Mouse (Mus musculus) neural tube, embryonic 12.5 days (tissue): ENCODE measurements at regions not wholly inside any gene's neighbourhood (a gene's known extent, or its start where the extent isn't known, plus 50 kb on each side); places are given as distances from the start of the nearest gene placed in this dataset.

Source experiments
- ATAC-seq: fragments of 200-750 bp; cut with Nextera tagmentation; 2 replicates; pipeline ENCODE4 v1.8.0; 2017; ENCODE audit warnings: low read depth, mild to moderate bottlenecking, moderate TSS enrichment, moderate library complexity; ENCODE audit not compliant: low FRiP score
- H3K27ac ChIP-seq: fragments of 300-500 bp; sonication (generic); 2 replicates; pipeline ENCODE4 v1.5.1; 2016
- H3K27me3 ChIP-seq: fragments of 300-500 bp; sonication (generic); replicated peaks from 2 replicates; pipeline ENCODE4 v1.6.1; 2016; ENCODE audit warnings: mild to moderate bottlenecking
- H3K36me3 ChIP-seq: fragments of 300-500 bp; sonication (generic); 2 replicates; pipeline ENCODE4 v1.6.1; 2016; ENCODE audit warnings: mild to moderate bottlenecking
- H3K4me1 ChIP-seq: fragments of 300-500 bp; sonication (generic); 2 replicates; pipeline ENCODE4 v1.6.1; 2016
- H3K4me2 ChIP-seq: fragments of 300-500 bp; sonication (generic); replicated peaks from 2 replicates; pipeline ENCODE4 v1.6.1; 2016; ENCODE audit warnings: mild to moderate bottlenecking
- H3K4me3 ChIP-seq: fragments of 300-500 bp; sonication (generic); 2 replicates; pipeline ENCODE4 v1.5.1; 2016
- H3K9ac ChIP-seq: fragments of 300-500 bp; sonication (generic); 2 replicates; pipeline ENCODE4 v1.6.1; 2016; ENCODE audit warnings: mild to moderate bottlenecking
- H3K9me3 ChIP-seq: fragments of 300-500 bp; sonication (generic); 2 replicates; pipeline ENCODE4 v1.6.1; 2016; ENCODE audit warnings: mild to moderate bottlenecking
- WGBS: fragments of 180-500 bp; shearing (Covaris S2); methylation state at CpG from one replicate; pipeline ENCODE4 v1.1.7; 2016; 5-methylcytosine and 5-hydroxymethylcytosine counted together

DNA sequence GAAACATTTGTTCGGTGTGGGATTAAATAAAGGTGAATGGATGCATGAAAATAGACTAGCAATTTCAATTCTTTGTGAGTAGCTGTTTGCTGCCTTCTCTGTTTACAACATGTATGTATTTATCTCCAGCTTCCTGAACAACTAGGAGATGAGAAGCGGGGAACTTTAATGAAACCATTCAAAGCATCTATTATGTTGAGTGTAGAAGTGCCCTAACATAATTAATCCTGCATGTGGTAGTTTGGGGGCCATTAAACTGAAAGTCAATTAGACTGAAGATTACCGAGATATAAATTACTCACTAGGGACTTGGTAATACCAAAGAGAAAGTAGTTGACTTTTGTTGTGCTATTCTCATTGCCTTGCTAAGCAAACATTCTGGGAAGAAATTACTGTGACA lies 583.4 kb upstream of the Grin3a start:
- WGBS = 74% methylated on average over 3 of the region's 3 CpGs
- H3K4me3 ChIP-seq = no peak overlapping the region
- no peaks in the 10 kb centered on the region for H3K9me3 ChIP-seq
- H3K9ac ChIP-seq = no peak overlapping the region
- H3K4me1 ChIP-seq = no peaks in the 10 kb centered on the region
- no peaks in the 10 kb centered on the region for H3K27me3 ChIP-seq
- 0 out of 2 replicates have a peak, but pooled peaks have one; percentile 48 for ATAC-seq
- H3K4me2 ChIP-seq = no peak overlapping the region
- no peaks in the 10 kb centered on the region for H3K36me3 ChIP-seq
- H3K27ac ChIP-seq = no peak overlapping the region
